Comparison of ENCODE assay signal across 8 mouse cellular contexts in genomic region chr8:121897871-121898381, GRCm38 (mm10). TPM values are rescaled to one million over a fixed set of nuclear protein-coding genes. Genes with fewer than 3 reads are reported as not detected.
DNase-seq lines count a peak whose midpoint lies in the region; ATAC-seq and TF ChIP-seq lines count a peak whose summit lies in the region.

No protein-coding gene starts in this region.

- no peak for TF ChIP-seq EP300 in lung, postnatal 0 days (IDR thresholded peaks at IDR 0.05)

- H3K36me3 ChIP-seq in lung, postnatal 0 days (ENCODE audit: insufficient read depth, low read length), result no peaks in the 10 kb centered on the region
- H3K36me3 ChIP-seq in midbrain, embryonic 12.5 days, result 0 out of 2 replicates have a peak, but pooled peaks cover 3% of the 10 kb centered on the region

- no peak overlapping the region for H3K4me3 ChIP-seq in lung, postnatal 0 days (ENCODE audit: low read depth, low read length)
- no peak overlapping the region for H3K4me3 ChIP-seq in lung, adult 2 months (replicated peaks; ENCODE audit: extremely low read depth, low read depth, low read length)
- no peak overlapping the region for H3K4me3 ChIP-seq in midbrain, embryonic 12.5 days

- WGBS in lung, postnatal 0 days, result 14% methylated on average over 7 of the region's 7 CpGs
- WGBS in lung, adult 2 months, result 27% methylated on average over 7 of the region's 7 CpGs
- WGBS in midbrain, embryonic 12.5 days, result 20% methylated on average over 7 of the region's 7 CpGs

- DNase-seq in lung, postnatal 0 days (ENCODE audit: low spot score), result peak; percentile 80
- DNase-seq in lung, adult 2 months, result no peak
- DNase-seq in heart, postnatal 4 days, result peak; percentile 44
- DNase-seq in layer of hippocampus, adult 8-10 months (ENCODE audit: low spot score in 2 of 2), result peak; percentile 42 to 57
- DNase-seq in thymus, postnatal 4 days, result no peak
- no peak for DNase-seq in thymus, postnatal 0 days (ENCODE audit: low spot score)

- H3K4me1 ChIP-seq in lung, postnatal 0 days (ENCODE audit: insufficient read depth, low read depth, low read length), result peaks cover 6% of the 10 kb centered on the region; the same call in 1 of the 2 replicates
- H3K4me1 ChIP-seq in lung, adult 2 months (ENCODE audit: control insufficient read depth, insufficient read depth, low read length), result peaks cover 2% of the 10 kb centered on the region; the same call in 1 of the 2 replicates
- H3K4me1 ChIP-seq in midbrain, embryonic 12.5 days, result peaks cover 41% of the 10 kb centered on the region

- no peak overlapping the region for H3K9ac ChIP-seq in lung, postnatal 0 days (replicated peaks; ENCODE audit: low read depth)
- peak overlapping the region; percentile 25; the same call in 1 of the 2 replicates for H3K9ac ChIP-seq in midbrain, embryonic 12.5 days (replicated peaks)

- no peak for TF ChIP-seq CTCF in lung, postnatal 0 days (IDR thresholded peaks at IDR 0.05)
- no peak for TF ChIP-seq CTCF in lung, adult 2 months (IDR thresholded peaks at IDR 0.05; ENCODE audit: insufficient read depth, low read length)

- H3K27me3 ChIP-seq in lung, postnatal 0 days (replicated peaks; ENCODE audit: insufficient read depth, low read length), result no peaks in the 10 kb centered on the region
- H3K27me3 ChIP-seq in midbrain, embryonic 12.5 days, result no peaks in the 10 kb centered on the region

- TF ChIP-seq POLR2A in lung, adult 2 months (IDR thresholded peaks at IDR 0.05; ENCODE audit: borderline replicate concordance, extremely low read depth, low read depth, low read length), result no peak

- H3K9me3 ChIP-seq in lung, postnatal 0 days (ENCODE audit: low read length), result no peaks in the 10 kb centered on the region
- H3K9me3 ChIP-seq in midbrain, embryonic 12.5 days, result no peaks in the 10 kb centered on the region

- H3K4me2 ChIP-seq in lung, postnatal 0 days (replicated peaks; ENCODE audit: low read depth, low read length), result peak overlapping the region; percentile 38
- H3K4me2 ChIP-seq in midbrain, embryonic 12.5 days (replicated peaks), result peak overlapping the region; percentile 26

- H3K27ac ChIP-seq in lung, postnatal 0 days (ENCODE audit: low read length), result peak overlapping the region; percentile 57
- H3K27ac ChIP-seq in midbrain, embryonic 12.5 days (replicated peaks), result peak overlapping the region; percentile 90

- peak; percentile 66 for ATAC-seq in lung, postnatal 0 days
- peak; percentile 22 for ATAC-seq in common myeloid progenitor, adult 5-6 weeks (replicated peaks; ENCODE audit: low read depth, poor library complexity, severe bottlenecking)
- no peak; the same call in 1 of the 2 replicates for ATAC-seq in midbrain, embryonic 12.5 days (ENCODE audit: low FRiP score, low read depth)

RNA-seq across cellular contexts. Expression of gene Slc7a5, which starts 9.6 kb away (rescaled TPM):
- 4.3 and 7.5 TPM in 2 replicates for polyA plus RNA-seq in lung, postnatal 0 days (2015; fragmentation: Nextera tagmentation; extraction: Ambion mirVana)
- 11.4 and 12.1 TPM in 2 replicates for polyA plus RNA-seq in lung, adult 2 months (2012; rRNA removed)
- total RNA-seq in common myeloid progenitor, adult 5-6 weeks (2017), result 27.6 and 44.5 TPM in 2 replicates
- total RNA-seq in heart, postnatal 4 days (2021), result 10 to 100 TPM; 21.5 to 24.5 TPM
- total RNA-seq in layer of hippocampus, adult 8-10 months (2022), result 10 to 100 TPM; 52.0 to 66.6 (median 61.8) TPM
- 37.6 and 37.9 TPM in 2 replicates for polyA plus RNA-seq in midbrain, embryonic 12.5 days (2016; fragmentation: Nextera tagmentation; extraction: Ambion mirVana)
- polyA plus RNA-seq in thymus, postnatal 0 days (2015; fragmentation: Nextera tagmentation; extraction: Ambion mirVana), result 15.0 and 16.7 TPM in 2 replicates

RNA-seq across cellular contexts. Expression of gene Car5a, which starts 46.8 kb away (rescaled TPM):
- polyA plus RNA-seq in lung, postnatal 0 days (2015; fragmentation: Nextera tagmentation; extraction: Ambion mirVana), result 0.37 and 0.61 TPM in 2 replicates
- 0.18 and 0.26 TPM in 2 replicates for polyA plus RNA-seq in lung, adult 2 months (2012; rRNA removed)
- not detected in 2 replicates for total RNA-seq in common myeloid progenitor, adult 5-6 weeks (2017)
- total RNA-seq in heart, postnatal 4 days (2021), result not detected
- total RNA-seq in layer of hippocampus, adult 8-10 months (2022), result under 1 TPM in 1 of 4 experiments, not detected in 3; 0.41 TPM
- polyA plus RNA-seq in midbrain, embryonic 12.5 days (2016; fragmentation: Nextera tagmentation; extraction: Ambion mirVana), result 0.23 TPM in 1 of 2 replicates, not detected in the other
- polyA plus RNA-seq in thymus, postnatal 0 days (2015; fragmentation: Nextera tagmentation; extraction: Ambion mirVana), result 0.13 and 0.22 TPM in 2 replicates

RNA-seq across cellular contexts. Expression of gene Banp, which starts 51.6 kb away (rescaled TPM):
- 17.1 and 30.7 TPM in 2 replicates for polyA plus RNA-seq in lung, postnatal 0 days (2015; fragmentation: Nextera tagmentation; extraction: Ambion mirVana)
- 55.2 and 57.8 TPM in 2 replicates for polyA plus RNA-seq in lung, adult 2 months (2012; rRNA removed)
- 13.4 and 25.0 TPM in 2 replicates for total RNA-seq in common myeloid progenitor, adult 5-6 weeks (2017)
- total RNA-seq in heart, postnatal 4 days (2021), result 10 to 100 TPM in 1 of 2 experiments, 1 to 10 TPM in 1; 9.1 to 10.3 TPM
- 10 to 100 TPM; 25.1 to 66.1 (median 45.2) TPM for total RNA-seq in layer of hippocampus, adult 8-10 months (2022)
- 58.8 and 66.6 TPM in 2 replicates for polyA plus RNA-seq in midbrain, embryonic 12.5 days (2016; fragmentation: Nextera tagmentation; extraction: Ambion mirVana)
- polyA plus RNA-seq in thymus, postnatal 0 days (2015; fragmentation: Nextera tagmentation; extraction: Ambion mirVana), result 29.4 and 38.9 TPM in 2 replicates

Comparison
In these comparisons a context has a peak if more than half of its experiments do, and no peak if none do; other contexts are left out.
1. DNase-seq: peak in lung, postnatal 0 days (single experiment), heart, postnatal 4 days (single experiment) and layer of hippocampus, adult 8-10 months (2 of 2); none in lung, adult 2 months (single experiment), thymus, postnatal 4 days (single experiment) and thymus, postnatal 0 days (single experiment).